Comparison of ENCODE assay signal across 8 mouse cellular contexts in genomic region chr1:33271437-33272145, GRCm38 (mm10).
A peak's percentile ranks its signal among the peaks of the same experiment; 100 is the strongest.
DNase-seq lines count a peak whose midpoint lies in the region; ATAC-seq and TF ChIP-seq lines count a peak whose summit lies in the region.

No protein-coding gene starts in this region.

- no peaks in the 10 kb centered on the region for H3K9me3 ChIP-seq in heart, embryonic 10.5 days
- H3K9me3 ChIP-seq in embryonic facial prominence, embryonic 15.5 days (replicated peaks), result no peaks in the 10 kb centered on the region
- H3K9me3 ChIP-seq in hindbrain, postnatal 0 days (ENCODE audit: low read length), result no peaks in the 10 kb centered on the region
- H3K9me3 ChIP-seq in lung, postnatal 0 days (ENCODE audit: low read length), result no peaks in the 10 kb centered on the region
- H3K9me3 ChIP-seq in liver, embryonic 11.5 days (ENCODE audit: control insufficient read depth, low read length), result no peaks in the 10 kb centered on the region

- no peak for ATAC-seq in embryonic facial prominence, embryonic 15.5 days (ENCODE audit: insufficient number of reproducible peaks, low FRiP score, low TSS enrichment, low read depth)
- ATAC-seq in hindbrain, postnatal 0 days, result peak; percentile 61; the same call in 1 of the 2 replicates
- ATAC-seq in lung, postnatal 0 days, result peak; percentile 70
- no peak for ATAC-seq in liver, embryonic 11.5 days (replicated peaks; ENCODE audit: low FRiP score)
- no peak for ATAC-seq in granulocyte monocyte progenitor cell, adult 5-6 weeks (replicated peaks; ENCODE audit: poor library complexity, severe bottlenecking)

- H3K4me2 ChIP-seq in embryonic facial prominence, embryonic 15.5 days (replicated peaks), result peak overlapping the region; percentile 17; the same call in 1 of the 2 replicates
- peak overlapping the region; percentile 21; the same call in 1 of the 2 replicates for H3K4me2 ChIP-seq in hindbrain, postnatal 0 days (ENCODE audit: low read depth, low read length)
- peak overlapping the region; percentile 36 for H3K4me2 ChIP-seq in lung, postnatal 0 days (replicated peaks; ENCODE audit: low read depth, low read length)
- no peak overlapping the region for H3K4me2 ChIP-seq in liver, embryonic 11.5 days

- H3K36me3 ChIP-seq in heart, embryonic 10.5 days, result no peaks in the 10 kb centered on the region
- H3K36me3 ChIP-seq in embryonic facial prominence, embryonic 15.5 days, result no peaks in the 10 kb centered on the region
- no peaks in the 10 kb centered on the region for H3K36me3 ChIP-seq in hindbrain, postnatal 0 days (ENCODE audit: insufficient read depth, low read length)
- H3K36me3 ChIP-seq in lung, postnatal 0 days (ENCODE audit: insufficient read depth, low read length), result no peaks in the 10 kb centered on the region
- H3K36me3 ChIP-seq in liver, embryonic 11.5 days (ENCODE audit: control insufficient read depth, insufficient read depth, low read length), result no peaks in the 10 kb centered on the region

- no peak; the same call in 1 of the 2 replicates for TF ChIP-seq EP300 in lung, postnatal 0 days (IDR thresholded peaks at IDR 0.05)

- no peaks in the 10 kb centered on the region for H3K4me1 ChIP-seq in heart, embryonic 10.5 days
- no peaks in the 10 kb centered on the region for H3K4me1 ChIP-seq in embryonic facial prominence, embryonic 15.5 days
- no peaks in the 10 kb centered on the region for H3K4me1 ChIP-seq in hindbrain, postnatal 0 days (ENCODE audit: insufficient read depth, low read length)
- H3K4me1 ChIP-seq in lung, postnatal 0 days (ENCODE audit: insufficient read depth, low read depth, low read length), result no peaks in the 10 kb centered on the region
- H3K4me1 ChIP-seq in liver, embryonic 11.5 days (replicated peaks; ENCODE audit: control insufficient read depth, insufficient read depth, low read length), result no peaks in the 10 kb centered on the region

- no peak for TF ChIP-seq CTCF in hindbrain, postnatal 0 days (IDR thresholded peaks at IDR 0.05; ENCODE audit: low read depth)
- TF ChIP-seq CTCF in lung, postnatal 0 days (IDR thresholded peaks at IDR 0.05), result no peak

- DNase-seq in heart, embryonic 10.5 days (ENCODE audit: low spot score), result no peak
- no peak for DNase-seq in heart, postnatal 25 days (ENCODE audit: low spot score)
- peak; percentile 32 for DNase-seq in hindbrain, postnatal 0 days (ENCODE audit: low spot score)
- DNase-seq in lung, postnatal 0 days (ENCODE audit: low spot score), result peak; percentile 60
- DNase-seq in telencephalon, adult 2 months (ENCODE audit: low read depth, low spot score), result peak; percentile 82
- no peak for DNase-seq in liver, embryonic 11.5 days (ENCODE audit: low spot score)

- H3K27me3 ChIP-seq in heart, embryonic 10.5 days (ENCODE audit: insufficient read depth, poor library complexity, severe bottlenecking), result no peaks in the 10 kb centered on the region
- H3K27me3 ChIP-seq in embryonic facial prominence, embryonic 15.5 days, result no peaks in the 10 kb centered on the region
- no peaks in the 10 kb centered on the region for H3K27me3 ChIP-seq in hindbrain, postnatal 0 days (ENCODE audit: insufficient read depth, low read length)
- no peaks in the 10 kb centered on the region for H3K27me3 ChIP-seq in lung, postnatal 0 days (replicated peaks; ENCODE audit: insufficient read depth, low read length)
- no peaks in the 10 kb centered on the region for H3K27me3 ChIP-seq in liver, embryonic 11.5 days (replicated peaks; ENCODE audit: control insufficient read depth, insufficient read depth, low read length)

- no peak overlapping the region for H3K27ac ChIP-seq in heart, embryonic 10.5 days
- H3K27ac ChIP-seq in embryonic facial prominence, embryonic 15.5 days (replicated peaks), result no peak overlapping the region
- no peak overlapping the region for H3K27ac ChIP-seq in hindbrain, postnatal 0 days
- H3K27ac ChIP-seq in lung, postnatal 0 days (ENCODE audit: low read length), result no peak overlapping the region
- no peak overlapping the region for H3K27ac ChIP-seq in liver, embryonic 11.5 days (ENCODE audit: low read depth, low read length)

- H3K4me3 ChIP-seq in heart, embryonic 10.5 days, result peak overlapping the region; percentile 33; the same call in 1 of the 2 replicates
- H3K4me3 ChIP-seq in embryonic facial prominence, embryonic 15.5 days (replicated peaks), result 0 out of 2 replicates have a peak overlapping the region, but pooled peaks have one; percentile 14
- 0 out of 2 replicates have a peak overlapping the region, but pooled peaks have one; percentile 12 for H3K4me3 ChIP-seq in hindbrain, postnatal 0 days (ENCODE audit: low read length)
- H3K4me3 ChIP-seq in lung, postnatal 0 days (ENCODE audit: low read depth, low read length), result peak overlapping the region; percentile 1; the same call in 1 of the 2 replicates
- no peak overlapping the region for H3K4me3 ChIP-seq in liver, embryonic 11.5 days (ENCODE audit: low read depth, low read length)

- no peak overlapping the region for H3K9ac ChIP-seq in embryonic facial prominence, embryonic 15.5 days
- H3K9ac ChIP-seq in hindbrain, postnatal 0 days (replicated peaks; ENCODE audit: low read length), result no peak overlapping the region
- no peak overlapping the region for H3K9ac ChIP-seq in lung, postnatal 0 days (replicated peaks; ENCODE audit: low read depth)
- no peak overlapping the region for H3K9ac ChIP-seq in liver, embryonic 11.5 days (ENCODE audit: low read depth, low read length)

- 57% methylated on average over 12 of the region's 12 CpGs for WGBS in heart, embryonic 10.5 days
- WGBS in embryonic facial prominence, embryonic 15.5 days, result 39% methylated on average over 12 of the region's 12 CpGs
- WGBS in hindbrain, postnatal 0 days, result 58% methylated on average over 12 of the region's 12 CpGs
- 38% methylated on average over 12 of the region's 12 CpGs for WGBS in lung, postnatal 0 days
- 57% methylated on average over 12 of the region's 12 CpGs for WGBS in liver, embryonic 11.5 days

- intact Hi-C loops in heart, postnatal 25 days (cut with DNase I), result no loop called here

Comparison
In these comparisons a context has a peak if more than half of its experiments do, and no peak if none do; other contexts are left out.
1. DNase-seq: peak in hindbrain, postnatal 0 days (single experiment), lung, postnatal 0 days (single experiment) and telencephalon, adult 2 months (single experiment); none in heart, embryonic 10.5 days (single experiment), heart, postnatal 25 days (single experiment) and liver, embryonic 11.5 days (single experiment).
2. ATAC-seq: peak in hindbrain, postnatal 0 days (single experiment) and lung, postnatal 0 days (single experiment); none in embryonic facial prominence, embryonic 15.5 days (single experiment), liver, embryonic 11.5 days (single experiment) and granulocyte monocyte progenitor cell, adult 5-6 weeks (single experiment).